Mouse (Mus musculus) hindbrain, embryonic 10.5 days (tissue): ENCODE measurements around the gene Fem1b. TPM values are rescaled to one million over a fixed set of nuclear protein-coding genes. Genes with fewer than 3 reads are reported as not detected.
"Not testable (repeated sequence)": the region's sequence is repeated elsewhere in the genome, so short reads cannot be mapped to it uniquely, and the experiment has no call there.

Source experiments
- DNase-seq: peaks from one replicate; pipeline ENCODE4 v3.0.0-alpha.2; 2017; ENCODE audit warnings: low spot score
- H3K27ac ChIP-seq: fragments of 300-500 bp; sonication (generic); 2 replicates; pipeline ENCODE4 v1.5.1; 2016; ENCODE audit warnings: mild to moderate bottlenecking, moderate library complexity
- H3K27me3 ChIP-seq: fragments of 300-500 bp; sonication (generic); 2 replicates; pipeline ENCODE4 v1.6.1; 2016; ENCODE audit warnings: mild to moderate bottlenecking; ENCODE audit not compliant: poor library complexity, insufficient read depth, severe bottlenecking
- H3K36me3 ChIP-seq: fragments of 300-500 bp; sonication (generic); 2 replicates; pipeline ENCODE4 v1.6.1; 2016; ENCODE audit warnings: mild to moderate bottlenecking, moderate library complexity
- H3K4me1 ChIP-seq: fragments of 300-500 bp; sonication (generic); replicated peaks from 2 replicates; pipeline ENCODE4 v1.6.1; 2016; ENCODE audit warnings: mild to moderate bottlenecking
- H3K4me3 ChIP-seq: fragments of 300-500 bp; sonication (generic); 2 replicates; pipeline ENCODE4 v1.5.1; 2016; ENCODE audit warnings: mild to moderate bottlenecking, moderate library complexity
- H3K9me3 ChIP-seq: fragments of 300-500 bp; sonication (generic); 2 replicates; pipeline ENCODE4 v1.6.1; 2016; ENCODE audit warnings: mild to moderate bottlenecking, moderate library complexity
- WGBS: fragments of 180-500 bp; shearing (Covaris S2); methylation state at CpG from one replicate; pipeline ENCODE4 v1.1.7; 2016; 5-methylcytosine and 5-hydroxymethylcytosine counted together
- polyA plus RNA-seq: library from polyadenylated mRNA; unstranded; fragments of >200 nt; fragmentation: Nextera tagmentation; extraction: Ambion mirVana; gene quantifications from 2 replicates; pipeline ENCODE4 v1.2.1, GENCODE M21; 2016

The Fem1b gene
- polyA plus RNA-seq, 1 experiment from 2014 or later = 30.0 TPM

DNA sequence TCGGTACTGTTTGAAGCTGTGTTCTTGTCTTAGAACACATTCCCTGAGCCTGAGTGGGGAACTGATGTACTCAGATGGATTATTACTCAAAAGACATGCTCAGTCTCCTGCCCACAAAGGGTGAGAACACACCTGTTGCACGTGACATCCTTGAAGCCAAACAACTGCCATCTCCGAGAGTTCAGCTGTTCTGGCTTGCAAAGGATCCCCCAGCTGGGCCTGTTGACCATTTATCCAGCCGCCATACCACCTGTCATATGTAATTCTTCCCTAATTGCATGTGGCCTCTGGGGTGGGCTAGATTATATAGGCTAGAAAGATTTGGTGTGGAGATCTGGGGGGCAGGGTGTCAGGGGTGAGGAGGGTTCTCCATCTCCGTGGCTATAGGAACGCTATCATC is 9.1 kb upstream of the Fem1b start:
- no peaks in the 10 kb centered on the region for H3K27me3 ChIP-seq
- H3K4me1 ChIP-seq = peaks cover 9% of the 10 kb centered on the region
- no peak for DNase-seq
- H3K9me3 ChIP-seq = no peaks in the 10 kb centered on the region
- 87% methylated on average over 6 of the region's 6 CpGs for whole genome bisulfite sequencing
- H3K27ac ChIP-seq = no peak overlapping the region
- no peak overlapping the region for H3K4me3 ChIP-seq
- H3K36me3 ChIP-seq = no peaks in the 10 kb centered on the region

DNA sequence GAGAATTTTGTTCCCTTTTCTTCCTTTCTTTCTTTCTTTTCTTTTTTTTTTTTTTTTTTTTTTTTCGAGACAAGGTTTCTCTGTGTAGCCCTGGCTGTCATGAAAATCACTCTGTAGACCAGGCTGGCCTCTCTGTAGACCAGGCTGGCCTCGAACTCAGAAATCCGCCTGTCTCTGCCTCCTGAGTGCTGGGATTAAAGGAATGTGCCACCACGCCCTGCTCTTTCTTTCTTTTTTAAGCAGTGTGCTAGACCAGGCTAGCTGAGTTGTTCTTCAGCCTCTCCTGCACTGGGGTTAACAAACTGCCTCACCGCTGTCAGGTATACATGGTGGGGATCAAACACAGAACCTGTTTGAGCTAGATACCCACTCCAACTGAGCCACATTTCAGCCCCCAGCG is 8.2 kb upstream of the Fem1b start:
- not testable (repeated sequence) for H3K27me3 ChIP-seq, H3K27ac ChIP-seq, H3K9me3 ChIP-seq, H3K4me3 ChIP-seq, H3K36me3 ChIP-seq, DNase-seq, H3K4me1 ChIP-seq
- WGBS = 87% methylated on average over 6 of the region's 6 CpGs

DNA sequence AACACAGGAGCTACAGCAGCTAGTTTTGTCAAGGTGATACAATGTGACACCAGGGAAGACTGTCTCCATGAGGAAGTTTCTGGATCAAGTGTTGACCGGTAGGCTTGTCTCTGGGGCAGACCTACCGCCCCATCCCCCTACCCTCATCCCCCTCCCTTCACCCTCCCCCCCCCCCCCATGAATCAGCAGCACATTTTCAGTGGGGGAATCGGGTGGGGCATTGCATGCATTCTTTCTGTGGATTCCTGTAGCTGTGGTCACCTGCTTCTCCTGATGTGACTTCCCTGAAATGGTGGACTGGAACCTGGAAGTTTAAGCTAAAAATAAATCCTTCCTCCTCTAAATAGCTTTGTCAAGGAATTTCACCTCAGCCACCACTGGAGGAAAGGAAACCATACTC is 7.8 kb upstream of the Fem1b start:
- Histone ChIP-seq H3K27me3 (no peaks in the 10 kb centered on the region), H3K4me3 (no peak overlapping the region), H3K27ac (no peak overlapping the region), H3K9me3 (no peaks in the 10 kb centered on the region), H3K4me1 (no peaks in the 10 kb centered on the region), H3K36me3 (no peaks in the 10 kb centered on the region)
- no peak for DNase-seq
- 86% methylated on average over 3 of the region's 3 CpGs for WGBS

DNA sequence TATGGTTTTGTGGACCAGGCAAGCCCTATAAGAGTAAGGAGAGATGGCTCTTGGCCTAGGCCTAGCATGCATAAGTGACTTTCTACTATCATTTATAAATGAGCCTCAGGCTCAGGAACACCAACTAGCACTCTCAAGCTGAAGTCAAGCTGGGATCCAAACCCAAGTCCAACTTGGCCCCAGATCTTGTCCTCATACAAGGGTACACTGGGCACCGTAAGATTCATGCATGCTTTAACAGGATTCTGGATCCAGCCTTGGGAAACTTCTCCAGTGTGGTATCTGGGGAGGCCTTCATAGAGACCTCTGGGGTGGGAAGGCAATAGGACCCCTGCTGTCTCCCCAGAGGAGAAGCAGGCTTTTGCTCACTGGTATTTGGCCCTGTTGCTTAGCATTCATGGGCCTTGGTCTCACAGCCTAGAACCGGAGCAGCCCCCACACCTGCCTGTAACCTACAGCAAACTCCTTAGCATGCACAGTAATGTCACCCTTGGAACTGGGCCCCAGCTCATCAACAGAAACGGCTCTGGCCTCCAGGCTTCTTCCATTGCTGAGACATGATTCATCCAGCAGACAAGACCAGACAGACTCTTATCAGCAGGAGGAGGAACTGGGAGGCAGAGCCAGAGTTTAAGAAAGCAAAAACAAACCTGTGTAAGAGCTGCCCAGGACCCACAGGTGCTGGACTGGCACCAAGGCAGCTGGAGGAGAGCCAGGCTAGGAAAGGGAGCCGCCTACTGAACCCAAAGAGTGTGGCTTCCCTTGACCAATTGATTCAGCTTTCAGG is 6.3 kb upstream of the Fem1b start:
- no peaks in the 10 kb centered on the region for H3K27me3 ChIP-seq
- no peak for DNase-seq
- no peaks in the 10 kb centered on the region for H3K36me3 ChIP-seq
- H3K4me3 ChIP-seq = no peak overlapping the region
- H3K27ac ChIP-seq = no peak overlapping the region; the same call in 1 of the 2 replicates
- WGBS = 82% methylated on average over 4 of the region's 4 CpGs
- no peaks in the 10 kb centered on the region for H3K4me1 ChIP-seq
- no peaks in the 10 kb centered on the region for H3K9me3 ChIP-seq

DNA sequence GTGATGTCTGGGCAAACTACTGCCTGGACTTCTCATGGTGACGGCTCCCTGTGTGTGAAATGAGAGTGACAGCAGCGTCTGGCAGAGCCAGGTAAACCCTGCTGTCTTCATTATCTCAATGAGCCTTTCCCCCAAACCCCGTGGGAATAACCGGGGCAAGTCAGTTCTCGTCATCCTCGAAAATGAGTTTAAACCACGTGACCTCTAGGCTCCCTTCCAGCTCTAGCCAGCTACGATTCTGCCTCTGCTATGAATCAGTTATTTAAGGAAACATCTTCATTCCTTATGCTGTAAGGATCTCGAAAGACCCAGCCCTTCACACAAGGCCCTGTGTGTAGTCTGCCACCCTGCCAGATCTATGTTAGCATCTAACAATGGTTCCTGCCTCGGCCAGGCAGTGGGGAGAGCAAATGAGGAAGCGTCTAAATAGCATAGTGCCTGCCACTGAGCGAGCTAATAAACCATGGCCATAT is 5.4 kb upstream of the Fem1b start:
- Histone ChIP-seq H3K27me3 (no peaks in the 10 kb centered on the region), H3K4me1 (peaks cover 7% of the 10 kb centered on the region), H3K36me3 (no peaks in the 10 kb centered on the region), H3K4me3 (no peak overlapping the region), H3K9me3 (no peaks in the 10 kb centered on the region), H3K27ac (no peak overlapping the region)
- 77% methylated on average over 12 of the region's 12 CpGs for WGBS
- DNase-seq = no peak

DNA sequence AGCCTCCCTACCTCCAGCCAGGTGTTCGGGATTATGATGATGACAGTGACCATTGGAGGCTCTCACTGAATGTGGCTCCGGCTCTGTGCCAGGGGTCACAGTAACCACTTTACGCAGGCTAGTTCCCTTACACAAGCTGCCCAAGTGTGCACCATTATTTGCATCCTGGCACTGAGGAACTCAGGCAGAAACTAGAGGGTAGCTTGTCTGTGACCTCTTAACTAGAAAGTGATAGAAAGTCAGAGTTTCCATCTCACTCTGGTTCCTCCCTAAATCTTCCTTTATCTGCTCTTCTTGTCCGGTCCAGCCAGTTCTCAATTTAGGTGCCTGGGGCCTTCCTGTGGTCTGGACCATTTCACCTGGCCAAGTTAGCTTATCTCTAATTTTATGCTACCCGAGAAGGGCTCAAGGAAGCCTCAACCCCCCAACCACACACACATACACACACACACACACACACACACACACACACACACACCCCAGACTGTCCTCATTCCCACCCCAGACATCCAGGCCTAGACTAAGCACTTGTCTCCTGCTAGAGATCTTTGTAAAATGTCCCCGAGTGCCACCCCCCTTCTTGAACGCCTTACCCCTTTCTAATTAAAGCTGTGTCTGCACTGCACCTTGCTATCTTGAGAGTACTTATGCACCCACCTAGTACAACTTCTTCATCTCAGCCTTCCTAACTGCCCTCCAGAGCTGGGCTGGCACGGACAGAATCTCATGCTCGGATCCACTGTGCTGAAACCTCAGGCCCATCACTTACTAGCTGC is 4.8 kb upstream of the Fem1b start:
- no peaks in the 10 kb centered on the region for H3K27me3 ChIP-seq
- no peaks in the 10 kb centered on the region for H3K9me3 ChIP-seq
- H3K4me3 ChIP-seq = no peak overlapping the region
- H3K4me1 ChIP-seq = peaks cover 10% of the 10 kb centered on the region
- no peak overlapping the region for H3K27ac ChIP-seq
- 88% methylated on average over 9 of the region's 9 CpGs for WGBS
- H3K36me3 ChIP-seq = no peaks in the 10 kb centered on the region
- no peak for DNase-seq

DNA sequence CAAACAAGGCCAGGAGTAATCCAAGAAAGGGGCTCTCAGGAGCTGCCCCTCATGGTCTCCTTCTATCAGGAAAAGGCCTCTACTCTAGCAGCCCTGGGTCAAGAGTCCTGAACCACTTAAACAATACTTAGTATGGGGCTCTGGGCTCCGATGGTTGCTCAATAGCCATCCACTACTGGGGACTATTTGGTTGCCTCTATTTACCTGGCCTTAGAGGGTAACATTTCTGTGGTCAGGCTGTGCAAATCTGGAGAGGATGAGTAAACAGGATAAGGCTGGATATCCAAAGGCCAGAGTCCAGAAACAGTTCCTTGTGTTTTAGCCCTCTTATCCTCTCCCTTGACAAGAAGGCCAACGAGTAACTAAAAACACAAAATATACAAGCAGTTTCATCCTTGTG is 3.0 kb upstream of the Fem1b start:
- Histone ChIP-seq H3K36me3 (no peaks in the 10 kb centered on the region), H3K27ac (no peak overlapping the region), H3K4me1 (peaks cover 21% of the 10 kb centered on the region), H3K9me3 (no peaks in the 10 kb centered on the region), H3K4me3 (no peak overlapping the region), H3K27me3 (no peaks in the 10 kb centered on the region)
- no peak for DNase-seq
- 89% methylated on average over 2 of the region's 2 CpGs for WGBS

DNA sequence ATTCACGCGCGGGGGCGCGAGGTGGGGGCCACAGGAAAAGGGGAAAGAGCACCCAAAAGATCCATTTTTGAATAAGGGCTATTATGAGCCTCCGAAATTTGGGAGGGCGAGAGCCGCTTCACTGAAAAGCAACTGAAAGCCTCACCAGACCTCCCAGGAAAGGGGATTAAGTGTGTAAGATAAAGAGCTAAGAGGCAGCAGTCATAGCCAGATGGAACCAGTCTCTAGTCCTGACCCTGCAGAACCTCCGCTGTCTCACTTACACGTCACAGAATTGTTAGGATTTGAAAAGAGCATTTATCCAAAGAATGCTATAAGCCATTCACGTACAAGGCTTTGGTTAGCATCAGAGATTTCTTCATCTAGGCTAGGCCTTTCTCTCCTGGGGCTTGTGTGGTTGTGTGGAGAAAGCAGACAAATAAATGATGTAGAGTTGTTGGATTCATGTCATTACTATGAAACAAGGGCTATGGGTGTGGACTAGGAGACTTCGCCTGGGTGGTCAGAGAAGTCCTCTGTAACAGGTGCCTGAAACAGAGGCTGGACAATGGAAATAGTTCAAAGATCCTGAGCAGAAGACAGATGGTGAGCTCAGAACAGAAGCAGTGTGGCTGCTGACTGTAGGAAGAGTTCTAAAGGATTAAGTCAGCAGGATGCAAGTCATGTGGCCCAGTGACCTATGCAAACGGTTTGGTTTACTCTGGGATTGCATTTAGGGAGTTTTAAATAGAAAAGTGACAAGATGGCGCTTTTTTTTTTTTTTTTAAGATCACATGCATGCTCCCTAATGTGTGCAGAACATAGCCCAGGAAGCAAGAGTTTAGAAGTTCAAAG is 699 bp upstream of the Fem1b start:
- Histone ChIP-seq H3K9me3 (no peaks in the 10 kb centered on the region), H3K4me3 (peak overlapping the region; percentile 98), H3K36me3 (0 out of 2 replicates have a peak, but pooled peaks cover 4% of the 10 kb centered on the region), H3K27me3 (no peaks in the 10 kb centered on the region), H3K4me1 (peaks cover 37% of the 10 kb centered on the region), H3K27ac (peak overlapping the region; percentile 99)
- DNase-seq = no peak
- WGBS = 13% methylated on average over 14 of the region's 14 CpGs

DNA sequence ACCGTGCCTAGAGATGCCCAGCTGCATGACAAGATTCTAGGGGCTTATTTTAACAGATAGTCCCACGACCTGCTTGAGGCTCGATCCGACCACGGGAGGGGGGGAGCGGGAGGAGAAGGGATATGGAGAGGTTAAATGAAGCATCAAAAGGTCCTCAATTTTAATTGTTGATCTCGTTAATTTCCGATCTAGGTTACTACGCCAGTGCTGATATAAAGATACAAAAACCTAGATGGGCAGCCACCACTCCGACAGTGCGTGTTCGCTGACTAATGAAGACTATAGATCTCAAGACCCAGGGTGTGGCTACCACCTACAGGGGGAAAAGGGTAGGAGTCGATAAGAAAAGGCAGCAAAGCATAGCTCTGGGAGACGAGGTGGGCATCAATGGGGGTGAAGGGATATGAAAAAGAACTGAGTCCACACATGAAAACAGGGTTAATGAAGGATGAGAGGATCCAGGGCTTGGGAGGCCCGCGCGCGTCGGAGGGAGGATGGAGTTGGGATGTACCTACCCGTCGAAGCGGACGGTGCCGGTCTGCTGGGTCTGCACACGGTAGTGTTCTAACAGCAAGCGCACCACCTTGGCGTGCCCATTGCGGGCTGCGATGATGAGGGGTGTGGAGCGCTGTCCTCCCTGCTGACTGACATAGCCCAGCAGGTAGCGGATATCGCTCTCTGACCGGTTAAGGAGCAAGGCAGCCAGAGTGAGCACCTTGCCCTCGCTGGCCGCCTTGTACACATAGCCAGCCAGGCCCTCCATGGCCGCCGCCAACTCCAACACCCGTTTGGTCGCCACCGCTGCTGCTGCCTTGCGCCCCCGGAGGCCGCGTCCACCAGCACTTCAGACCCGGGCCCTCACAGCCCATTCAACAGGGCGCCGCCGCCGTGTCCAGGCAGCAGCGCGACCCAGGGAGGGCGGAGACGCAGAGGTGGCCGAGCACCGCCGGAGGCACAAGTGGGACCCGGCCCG is 905 bp downstream of the Fem1b start:
- no peaks in the 10 kb centered on the region for H3K9me3 ChIP-seq
- H3K36me3 ChIP-seq = 0 out of 2 replicates have a peak, but pooled peaks cover 4% of the 10 kb centered on the region
- H3K4me3 ChIP-seq = peak overlapping the region; percentile 98
- DNase-seq = no peak
- peak overlapping the region; percentile 99 for H3K27ac ChIP-seq
- under 1% methylated on average over 58 of the region's 58 CpGs for WGBS
- H3K4me1 ChIP-seq = peaks cover 37% of the 10 kb centered on the region
- H3K27me3 ChIP-seq = no peaks in the 10 kb centered on the region

DNA sequence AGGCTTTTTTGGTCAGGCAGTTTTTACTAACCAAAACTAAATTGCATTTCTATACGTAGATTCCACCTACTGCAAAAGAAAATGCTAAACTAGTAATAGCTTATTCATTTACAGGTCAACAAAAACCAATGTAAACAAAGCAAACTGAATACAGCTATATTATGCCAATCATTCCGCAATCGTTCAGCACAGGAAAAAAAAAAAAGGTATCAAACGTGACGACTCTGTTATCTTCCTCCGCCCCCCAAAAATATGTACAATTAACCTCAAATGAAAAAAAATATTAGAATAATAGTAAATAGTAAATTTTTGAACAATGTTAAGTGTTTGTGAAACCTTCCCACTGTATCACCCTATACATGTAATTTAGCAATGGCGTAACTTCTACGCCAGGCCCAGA is 1.6 kb downstream of the Fem1b start:
- no peaks in the 10 kb centered on the region for H3K27me3 ChIP-seq
- DNase-seq = no peak
- H3K4me3 ChIP-seq = peak overlapping the region; percentile 98
- 0 out of 2 replicates have a peak, but pooled peaks cover 4% of the 10 kb centered on the region for H3K36me3 ChIP-seq
- H3K9me3 ChIP-seq = no peaks in the 10 kb centered on the region
- H3K27ac ChIP-seq = peak overlapping the region; percentile 99
- WGBS = 25% methylated on average over 8 of the region's 8 CpGs
- peaks cover 37% of the 10 kb centered on the region for H3K4me1 ChIP-seq

DNA sequence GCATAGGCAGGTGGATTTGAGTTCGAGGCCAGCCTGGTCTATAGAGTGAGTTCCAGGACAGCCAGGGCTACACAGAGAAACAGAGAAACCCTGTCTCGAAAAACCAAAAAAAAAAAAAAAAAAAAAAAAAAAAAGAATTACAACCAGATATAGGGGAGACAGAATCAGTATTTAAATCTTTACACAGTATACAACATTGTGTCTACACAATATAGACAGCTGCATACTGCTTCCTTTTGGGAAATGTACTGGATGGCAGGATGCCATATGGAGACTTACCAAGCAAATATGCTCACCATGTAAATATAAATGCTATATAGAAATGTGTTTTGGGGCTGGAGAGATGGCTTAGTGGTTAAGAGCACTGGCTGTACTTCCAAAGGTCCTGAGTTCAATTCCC is 12.5 kb downstream of the Fem1b start:
- not testable (repeated sequence) for H3K27me3 ChIP-seq, H3K27ac ChIP-seq, DNase-seq, H3K4me3 ChIP-seq, H3K9me3 ChIP-seq, H3K4me1 ChIP-seq
- peaks cover 67% of the 10 kb centered on the region for H3K36me3 ChIP-seq
- 91% methylated on average over 2 of the region's 2 CpGs for WGBS

DNA sequence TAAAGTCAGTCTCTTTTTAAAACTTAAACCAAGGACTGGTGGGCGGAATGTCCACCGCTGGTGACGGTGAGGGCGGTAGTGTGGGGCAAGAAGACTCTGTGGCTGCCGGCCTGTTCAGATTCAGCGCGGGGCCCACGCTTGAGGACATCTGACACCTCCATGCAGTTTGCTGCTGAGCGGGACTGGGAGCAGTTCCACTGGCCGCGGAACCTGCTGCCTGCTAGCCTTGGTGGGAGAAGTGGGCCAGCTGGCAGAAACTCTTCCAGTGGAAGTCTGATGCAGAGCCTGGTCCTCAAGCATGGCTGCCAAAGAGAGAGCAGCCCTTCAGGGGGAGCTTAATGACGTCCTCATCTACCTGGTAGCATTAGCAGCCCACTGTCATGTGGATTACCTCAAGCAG is 21.9 kb downstream of the Fem1b start:
- WGBS = 91% methylated on average over 12 of the region's 12 CpGs
- Histone ChIP-seq H3K36me3 (peaks cover 36% of the 10 kb centered on the region), H3K9me3 (no peaks in the 10 kb centered on the region), H3K4me1 (no peaks in the 10 kb centered on the region), H3K27ac (no peak overlapping the region), H3K4me3 (no peak overlapping the region), H3K27me3 (no peaks in the 10 kb centered on the region)
- DNase-seq = no peak
